Mouse (Mus musculus): ENCODE results near the gene Draxin.
"Not testable (repeated sequence)": the region's sequence is repeated elsewhere in the genome, so short reads cannot be mapped to it uniquely, and the experiment has no call there.

Draxin gene

DNA sequence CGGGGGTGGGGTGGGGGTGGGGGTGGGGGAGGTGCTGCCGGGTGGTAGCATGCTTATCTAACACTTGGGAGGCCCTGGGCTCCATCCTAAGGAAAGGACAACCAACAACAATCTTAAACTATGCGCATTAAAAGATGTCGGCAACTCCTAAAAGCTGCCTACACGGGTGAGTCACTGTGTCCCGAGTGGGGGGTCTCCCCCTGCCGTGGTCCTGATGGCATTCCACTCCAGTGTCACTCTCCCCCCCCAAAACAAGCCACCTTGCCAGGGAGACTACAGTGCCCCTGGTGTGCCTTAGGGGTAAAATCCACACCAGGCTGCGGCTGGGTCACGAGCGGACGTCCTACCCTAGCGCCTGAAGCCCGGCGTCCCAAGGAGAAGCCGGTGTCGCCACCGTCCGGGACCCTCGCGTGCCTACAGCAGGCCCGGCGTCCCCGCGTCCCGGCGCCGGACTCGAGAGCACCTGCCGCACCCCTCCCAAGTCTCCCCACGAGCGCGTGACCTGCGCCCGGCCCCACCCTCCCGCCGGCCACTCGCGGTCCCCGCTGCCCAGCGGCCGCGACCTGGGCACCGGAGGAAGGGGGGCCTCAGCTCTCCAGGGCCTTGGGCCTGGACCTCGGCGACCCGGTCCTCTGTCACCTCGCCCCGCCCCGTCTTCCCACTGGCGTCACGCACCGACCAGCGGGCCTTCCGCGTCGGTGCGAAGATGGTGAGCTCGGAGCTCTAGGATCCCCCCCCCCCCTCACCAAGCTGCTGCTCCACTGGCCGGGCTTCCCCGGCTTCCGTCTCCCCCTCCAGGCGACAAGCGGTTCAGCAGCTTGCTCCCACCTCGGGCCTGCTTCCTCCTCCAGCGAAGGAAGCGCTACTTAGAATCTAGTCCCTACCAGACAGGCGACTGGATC is 21.0 kb upstream of the Draxin start, which contains the start of gene Fbxo6:
Gene Fbxo6 (minus strand): TSS at position 874 of the 902 bp plus-strand sequence.
- DNase-seq: peak; percentile 89

DNA sequence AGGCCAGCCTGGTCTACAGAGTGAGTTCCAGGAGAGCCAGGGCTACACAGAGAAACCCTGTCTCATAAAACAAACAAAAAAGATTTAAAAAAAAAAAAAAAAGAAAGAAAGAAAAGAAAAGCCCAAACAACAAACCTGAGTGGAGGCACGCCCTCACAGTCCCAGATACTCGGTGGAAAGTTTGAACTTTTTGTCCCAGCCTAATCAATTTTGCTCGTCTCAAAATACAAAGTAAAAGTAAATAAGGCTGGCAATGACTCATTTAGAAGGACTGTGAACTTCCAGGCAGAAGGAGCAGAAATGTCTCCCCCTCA is 20.4 kb upstream of the Draxin start:
- no peak for DNase-seq

DNA sequence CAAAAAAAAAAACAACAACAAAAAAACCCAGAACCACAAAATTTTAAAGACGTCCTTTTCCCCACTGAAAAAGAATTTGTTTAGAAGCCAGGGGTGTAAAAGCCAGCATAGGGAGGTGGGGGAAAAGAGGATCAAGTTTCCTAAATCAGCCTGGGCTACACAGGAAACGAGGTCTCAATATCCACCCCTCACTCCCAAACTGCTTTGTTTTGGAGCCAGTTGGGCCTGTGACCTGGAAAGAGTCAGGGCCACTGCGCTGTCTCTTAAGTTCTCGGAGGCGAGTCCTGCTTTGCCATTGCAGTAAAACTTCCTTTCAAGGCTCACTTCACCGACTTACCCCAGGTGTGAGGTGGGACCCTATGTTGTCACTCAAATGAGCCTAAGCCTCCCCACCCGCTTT is 19.7 kb upstream of the Draxin start:
- DNase-seq: peak; percentile 36

DNA sequence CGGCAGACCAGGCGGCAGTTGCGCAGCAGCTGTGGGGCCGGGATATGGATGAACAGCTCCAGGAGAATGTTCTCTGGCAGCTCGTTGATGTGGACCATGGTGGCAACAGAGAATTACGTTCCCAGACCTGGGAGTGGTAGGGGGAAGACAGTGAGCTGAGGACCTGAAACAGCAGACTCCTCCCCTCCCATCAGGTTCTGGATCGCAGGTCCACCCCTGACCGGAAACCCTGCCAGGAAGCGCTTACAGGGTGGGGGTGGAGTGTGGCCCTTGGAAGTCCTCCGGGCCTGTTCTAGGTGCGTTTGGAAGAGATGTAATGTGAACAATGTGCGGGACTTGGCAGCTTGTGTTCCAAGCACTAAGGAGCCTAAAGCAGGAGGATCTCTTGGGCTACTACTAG is 19.0 kb upstream of the Draxin start:
- DNase-seq: no peak

DNA sequence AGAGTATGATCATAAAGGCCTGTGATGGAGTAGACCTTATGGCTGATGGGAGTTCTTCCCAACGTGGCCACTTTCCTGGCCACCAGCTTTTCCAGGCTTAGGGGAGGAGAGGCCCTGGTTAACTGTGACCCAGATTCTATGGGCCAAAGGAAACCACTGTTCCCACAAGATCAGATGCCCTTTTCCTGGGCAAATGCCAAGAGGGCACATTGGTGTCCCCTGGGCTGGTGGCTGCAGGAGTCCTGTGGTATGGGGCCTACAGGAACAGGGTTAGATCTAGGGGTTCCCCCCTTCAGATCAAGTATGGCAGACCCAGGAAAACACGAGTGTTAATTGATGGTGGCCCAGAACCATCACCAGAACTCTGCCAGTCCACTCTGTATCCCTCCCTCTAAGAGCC is 17.2 kb upstream of the Draxin start:
- DNase-seq: peak; percentile 26

DNA sequence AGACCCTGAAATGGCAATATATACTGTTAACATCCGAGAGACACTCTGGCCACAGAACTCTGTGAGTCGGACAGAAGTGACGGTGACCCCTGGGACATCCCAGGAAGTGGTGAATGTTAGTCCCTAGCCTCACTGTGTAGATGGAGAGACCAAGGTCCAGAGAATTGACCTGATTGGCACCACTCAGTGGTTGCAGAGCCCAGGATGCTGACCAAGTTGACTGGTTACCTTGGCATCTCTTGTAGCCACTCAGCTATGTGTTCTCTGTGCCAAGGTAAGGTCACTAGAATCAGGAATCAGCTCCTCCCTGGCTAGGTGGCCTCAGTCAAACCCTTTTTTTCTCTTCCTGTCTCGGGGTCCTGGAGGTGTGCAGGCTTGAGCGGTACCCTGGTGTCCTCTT is 13.2 kb upstream of the Draxin start:
- peak; percentile 7 for DNase-seq

DNA sequence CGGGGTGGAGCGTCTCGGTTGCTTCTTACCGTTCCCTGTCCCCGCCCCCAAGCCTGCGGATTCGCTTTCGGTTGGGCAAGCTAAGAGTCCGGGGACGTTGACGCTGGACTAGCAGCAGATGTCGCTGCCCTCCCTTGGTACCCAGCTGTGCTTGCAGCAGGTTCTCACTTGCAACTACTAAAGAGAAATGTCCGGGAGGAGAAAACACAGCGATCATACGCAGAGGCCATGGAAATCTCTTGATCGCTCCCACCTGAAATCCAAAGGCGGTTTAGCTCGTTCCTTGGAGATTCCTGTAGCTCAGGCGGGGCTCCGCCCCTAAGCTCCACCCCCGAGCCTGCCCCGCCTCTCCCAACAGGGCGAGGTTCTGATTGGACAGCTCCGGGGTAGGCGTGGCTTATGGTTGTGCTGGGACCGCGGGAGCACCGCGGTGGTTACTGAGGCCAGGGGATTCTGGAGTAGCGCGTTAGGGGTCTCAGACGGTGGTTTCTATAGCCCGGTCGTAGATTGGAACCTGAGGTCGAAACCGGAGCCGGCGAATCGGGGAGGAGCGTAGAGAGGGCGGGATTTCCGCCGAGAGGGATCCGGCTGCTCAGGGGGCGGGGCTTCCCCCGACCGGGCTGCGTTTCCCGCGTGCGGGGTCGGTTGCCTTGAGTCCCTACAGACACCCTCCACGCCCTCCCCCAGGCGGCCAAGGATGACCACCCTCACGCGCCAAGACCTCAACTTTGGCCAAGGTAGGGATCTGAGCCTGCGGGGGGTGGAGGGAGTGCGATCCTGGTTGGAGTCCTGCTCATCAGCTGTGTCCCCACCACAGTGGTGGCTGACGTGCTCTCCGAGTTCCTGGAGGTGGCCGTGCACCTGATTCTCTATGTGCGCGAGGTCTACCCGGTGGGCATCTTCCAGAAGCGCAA is 9.9 kb upstream of the Draxin start:
- DNase-seq: peak; percentile 94

DNA sequence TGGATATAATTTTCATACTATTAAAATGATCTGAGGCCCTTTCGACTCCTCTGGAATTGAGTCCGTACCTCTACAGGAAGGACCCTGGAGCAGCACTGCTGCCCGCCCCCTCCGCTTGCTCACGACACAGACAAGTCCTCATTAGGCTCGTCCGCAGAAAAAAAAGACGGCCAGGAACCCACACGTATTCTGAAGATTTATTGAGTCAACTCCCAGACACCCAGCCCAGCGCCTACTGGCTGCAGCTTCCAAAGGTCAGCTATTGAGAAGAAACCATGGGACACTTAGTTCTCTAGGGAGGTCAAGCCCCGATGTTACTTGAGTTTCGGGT is 9.2 kb upstream of the Draxin start:
- no peak for DNase-seq

DNA sequence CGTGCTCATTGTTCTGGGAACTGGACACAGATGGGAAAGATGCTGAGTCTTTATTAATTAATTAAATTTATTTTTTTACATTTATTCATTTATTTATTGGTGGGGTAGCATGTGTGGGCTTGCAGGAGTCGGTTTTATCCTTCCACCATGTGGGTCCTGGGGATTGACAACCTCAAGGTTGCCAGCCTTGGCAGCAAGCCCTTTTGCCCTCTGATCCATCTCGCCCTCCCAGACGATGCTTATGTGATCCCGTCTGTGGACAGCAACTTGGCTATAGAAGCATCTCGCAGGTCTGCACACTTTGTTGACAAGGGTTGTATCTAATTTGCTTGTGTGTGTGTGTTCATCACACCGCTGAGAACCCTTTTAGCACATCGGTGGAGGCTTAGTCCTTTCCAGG is 7.0 kb upstream of the Draxin start:
- no peak for DNase-seq

DNA sequence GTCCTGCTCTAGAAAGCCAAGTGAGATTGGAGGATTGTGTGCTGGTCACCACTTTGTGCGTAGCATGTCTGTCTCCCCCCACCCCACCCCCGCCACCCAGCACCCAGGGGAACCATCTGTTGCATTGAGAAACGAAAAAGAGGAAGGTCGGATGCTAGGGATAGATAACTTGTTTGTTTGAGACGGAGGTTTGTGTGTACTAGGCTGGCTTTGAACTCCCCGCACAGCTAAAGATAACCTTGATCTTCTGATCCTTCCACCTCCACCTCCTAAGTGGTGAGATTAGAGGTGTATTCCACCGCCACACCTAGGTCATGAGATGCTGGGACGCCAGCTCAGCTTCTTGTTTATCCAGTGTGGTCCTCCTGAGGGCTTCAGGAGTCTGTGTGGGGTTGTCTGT is 4.5 kb upstream of the Draxin start:
- DNase-seq: no peak

DNA sequence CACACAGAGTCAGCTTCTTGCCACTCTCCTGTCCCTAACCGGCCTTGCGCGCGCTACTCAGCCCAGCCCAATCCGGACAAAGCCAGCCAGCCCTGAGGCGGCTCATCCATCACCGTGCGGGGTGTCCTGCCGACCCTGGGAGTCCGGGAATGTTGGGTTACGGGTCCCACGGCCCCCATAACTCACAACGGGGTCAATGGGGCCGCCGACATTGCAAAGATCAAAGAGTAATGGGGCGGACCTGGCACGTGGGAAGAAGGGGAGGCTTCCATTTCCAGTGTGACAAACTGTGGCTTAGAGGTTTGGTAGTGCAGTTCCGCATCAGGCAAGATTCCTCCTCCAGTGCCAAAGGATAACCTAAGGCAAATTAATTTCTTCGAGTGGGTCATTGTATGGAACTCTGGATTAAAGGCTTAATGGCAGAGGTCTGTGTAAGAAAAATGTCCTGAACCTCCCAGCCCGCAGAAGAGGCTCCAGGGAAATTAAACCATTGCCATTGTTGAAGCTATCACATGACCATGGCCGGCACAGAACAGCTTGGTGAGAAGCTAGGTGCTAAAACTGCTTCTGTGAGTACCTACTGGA is 1.1 kb upstream of the Draxin start:
- DNase-seq: no peak

DNA sequence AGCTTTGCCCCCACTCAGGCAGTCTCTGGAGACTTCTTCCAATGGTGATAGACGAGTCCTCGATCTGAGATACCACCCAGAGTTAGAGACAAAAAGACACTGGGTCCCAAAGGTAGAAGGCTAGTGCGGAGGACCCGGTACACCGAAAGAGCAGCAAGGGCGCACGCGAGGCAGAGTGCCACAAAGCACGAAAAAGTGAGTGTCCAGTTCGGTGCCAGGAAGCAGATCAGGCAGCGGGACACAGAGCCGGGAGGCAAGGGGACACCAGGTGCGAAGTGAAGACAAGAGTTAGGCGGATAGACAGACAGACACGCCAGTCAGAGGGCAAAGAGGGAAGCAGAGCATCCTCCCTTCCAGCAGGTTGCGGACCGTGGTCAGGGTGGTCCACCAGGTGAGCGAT is 365 bp downstream of the Draxin start, which contains the start of gene Mad2l2:
Gene Mad2l2 (plus strand): TSS at position 252 of the 400 bp plus-strand sequence.
- no peak for DNase-seq

DNA sequence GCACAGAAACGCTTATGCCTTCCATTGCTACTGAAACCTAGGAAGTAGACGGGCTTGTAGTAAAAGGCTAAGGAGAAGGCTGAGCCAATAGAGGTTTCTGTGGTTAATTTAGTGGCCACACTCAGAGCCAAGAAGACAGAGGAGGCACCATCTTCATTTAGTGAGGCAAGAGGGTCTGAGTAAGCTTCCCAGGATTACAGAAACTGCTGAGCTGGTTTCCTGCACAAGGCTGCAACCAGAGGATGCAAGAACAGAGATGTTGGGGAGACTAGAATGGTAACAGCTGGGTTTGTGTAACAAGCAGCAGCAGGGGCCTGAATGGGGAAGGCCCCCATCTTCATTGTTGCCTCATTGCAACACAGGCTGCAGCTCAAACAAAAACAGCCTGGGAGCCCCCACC is 1.8 kb downstream of the Draxin start:
- no peak for DNase-seq

DNA sequence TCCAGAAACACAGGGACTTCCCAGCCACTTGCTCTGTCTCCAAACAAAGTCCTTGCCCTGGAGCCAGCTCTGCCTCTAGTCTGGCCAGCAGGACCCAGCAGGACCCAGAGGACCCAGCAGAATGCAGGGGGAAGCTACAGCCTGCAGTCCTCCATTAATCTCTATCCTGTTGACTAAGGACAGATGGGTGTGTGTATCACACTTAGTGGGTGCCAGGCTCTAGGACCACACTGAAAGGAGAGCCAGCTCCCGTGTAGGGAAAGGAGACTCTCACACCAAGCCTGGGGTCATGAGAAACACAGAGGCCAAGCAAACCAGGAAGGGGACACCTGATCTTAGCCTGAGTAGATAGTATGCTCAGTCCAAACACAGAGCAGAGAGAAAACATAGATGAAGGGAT is 2.3 kb downstream of the Draxin start:
- DNase-seq: no peak

DNA sequence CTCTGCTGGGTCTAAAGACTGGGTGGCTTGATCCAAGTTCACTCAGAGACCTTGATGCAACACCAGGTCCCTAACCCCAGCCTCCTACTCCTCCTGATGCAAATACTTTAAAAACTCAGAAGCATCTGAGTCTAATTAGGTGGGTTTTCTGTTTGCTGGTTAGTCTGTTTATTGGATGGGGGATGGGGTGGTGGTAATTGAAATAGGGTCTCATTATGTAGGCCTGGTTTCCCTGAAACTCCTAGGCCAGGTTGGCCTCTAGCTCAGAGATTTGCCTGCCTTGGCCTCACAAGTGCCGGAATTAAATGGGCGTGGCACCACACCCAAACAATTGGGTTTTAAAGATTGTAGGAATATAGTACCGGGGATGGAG is 7.8 kb downstream of the Draxin start:
- no peak for DNase-seq

DNA sequence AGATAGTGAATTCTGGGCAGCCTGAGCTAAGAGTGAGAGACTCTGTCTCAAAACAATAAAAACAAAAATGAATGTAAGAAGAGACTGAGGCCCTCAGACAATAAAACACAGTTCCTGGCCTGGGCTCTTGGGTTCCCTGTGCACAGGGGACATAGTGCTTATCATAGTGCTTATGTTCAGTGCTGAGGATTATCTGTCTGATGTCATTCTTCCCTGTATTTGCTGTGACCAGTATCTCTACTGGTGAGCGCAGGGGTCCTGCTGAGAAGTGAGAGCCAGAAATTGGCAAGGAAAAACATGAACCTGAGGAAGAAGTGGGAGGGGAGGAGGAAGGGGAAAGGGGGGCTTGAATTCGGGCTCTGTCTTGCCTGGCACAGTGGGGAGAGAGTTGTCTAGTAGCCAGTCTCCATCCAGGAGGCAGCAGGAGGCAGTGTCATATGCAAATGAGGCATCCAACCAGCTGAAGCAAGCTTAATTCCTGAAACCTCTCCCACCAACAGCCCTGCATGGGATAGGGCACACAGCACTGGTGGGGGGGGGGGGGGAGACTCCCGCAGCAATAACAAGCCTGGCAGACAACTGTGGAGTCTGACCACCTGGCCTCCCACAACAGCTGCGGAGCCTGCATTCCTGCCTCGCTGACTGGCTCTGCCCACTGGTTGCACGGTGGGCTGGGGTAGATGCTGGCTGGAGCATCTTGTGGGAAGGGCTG is 8.4 kb downstream of the Draxin start:
- DNase-seq: no peak

DNA sequence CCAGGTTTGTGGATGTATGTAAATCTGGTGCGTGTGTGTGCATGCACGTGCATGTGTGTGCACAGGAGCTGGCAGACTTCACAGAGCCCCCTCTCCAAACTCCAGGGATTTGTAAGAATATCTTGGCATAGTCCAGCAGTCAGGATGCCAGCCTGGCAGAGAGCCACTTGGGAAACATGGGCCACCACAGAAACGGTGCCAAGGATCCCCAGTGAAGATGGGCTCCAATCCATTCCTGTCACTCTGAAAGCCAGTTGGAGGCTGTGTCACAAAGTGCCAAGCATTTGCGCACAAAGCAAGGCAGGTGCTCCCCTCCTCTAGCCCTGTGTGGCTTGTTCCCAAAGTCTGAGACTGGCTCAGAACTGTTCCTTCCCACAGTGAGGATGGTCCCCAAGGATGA is 9.1 kb downstream of the Draxin start:
- DNase-seq: no peak

DNA sequence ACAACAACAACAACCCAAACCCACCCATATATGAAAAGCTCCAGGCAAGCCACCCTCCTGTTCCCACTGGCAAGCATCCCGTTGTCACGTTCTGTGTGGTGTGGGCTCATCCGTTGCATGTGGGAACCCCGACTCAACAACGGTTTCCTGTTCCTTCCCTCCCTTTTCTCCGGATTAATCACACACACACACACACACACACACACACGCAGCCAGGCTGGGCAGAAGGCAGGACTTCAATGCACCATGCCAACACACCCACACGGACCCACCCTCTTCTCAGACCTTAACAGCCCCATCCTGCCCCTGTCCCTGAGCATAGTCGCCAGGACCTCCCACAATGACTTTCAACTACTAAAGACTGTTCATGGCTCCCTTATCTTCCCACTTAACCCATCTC is 9.9 kb downstream of the Draxin start:
- no peak for DNase-seq

DNA sequence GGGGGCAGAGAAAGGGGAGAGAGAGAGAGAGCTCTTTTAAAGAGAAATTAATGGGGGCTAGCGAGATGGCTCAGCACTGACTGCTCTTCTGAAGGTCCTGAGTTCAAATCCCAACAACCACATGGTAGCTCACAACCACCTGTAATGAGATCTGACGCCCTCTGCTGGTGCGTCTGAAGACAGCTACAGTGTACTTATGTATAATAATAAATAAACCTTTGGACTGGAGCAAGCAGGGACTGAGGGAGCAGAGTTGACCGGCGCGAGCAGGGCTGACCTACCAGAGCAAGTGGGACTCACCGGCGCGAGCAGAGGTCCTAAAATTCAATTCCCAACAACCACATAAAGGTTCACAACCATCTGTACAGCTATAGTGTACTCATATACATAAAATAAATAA is 10.9 kb downstream of the Draxin start:
- not testable (repeated sequence) for DNase-seq

DNA sequence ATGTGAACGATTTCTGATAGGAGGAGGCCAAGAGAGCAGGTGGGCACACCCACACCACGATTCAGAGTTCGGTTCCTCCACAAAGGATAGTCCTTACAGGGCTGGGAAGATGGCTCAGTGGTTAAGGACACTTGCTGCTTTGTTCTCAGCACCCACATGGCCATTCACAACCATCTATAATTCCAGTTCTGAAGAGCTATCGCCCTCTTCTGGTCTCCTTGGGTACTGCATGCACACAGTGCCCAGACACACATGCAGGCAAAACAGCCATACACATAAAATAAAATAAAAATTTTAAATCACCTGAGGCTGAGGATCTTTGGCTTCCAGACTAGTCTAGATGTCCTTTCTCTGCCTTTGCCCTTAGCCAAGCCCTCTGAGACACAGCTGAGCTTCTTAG is 13.1 kb downstream of the Draxin start:
- no peak for DNase-seq

DNA sequence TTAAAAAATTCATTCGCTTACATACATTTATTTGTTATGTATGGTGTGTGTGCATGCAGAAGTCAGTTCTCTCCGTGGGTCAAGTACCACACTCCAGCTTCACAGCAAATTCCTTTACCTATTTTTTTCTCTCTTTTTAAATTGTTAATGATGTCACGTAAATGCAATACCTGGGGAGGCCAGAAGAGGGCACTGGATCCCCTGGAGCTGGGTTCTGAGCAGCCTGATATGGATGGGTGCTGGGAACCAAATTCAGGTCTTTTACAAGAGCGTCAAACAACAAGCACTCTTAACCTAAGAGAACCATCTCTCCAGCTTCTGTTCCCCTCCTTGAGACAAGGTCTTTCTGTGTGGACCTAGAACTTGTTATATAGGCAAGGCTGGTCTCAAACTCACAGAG is 13.8 kb downstream of the Draxin start:
- DNase-seq: no peak

DNA sequence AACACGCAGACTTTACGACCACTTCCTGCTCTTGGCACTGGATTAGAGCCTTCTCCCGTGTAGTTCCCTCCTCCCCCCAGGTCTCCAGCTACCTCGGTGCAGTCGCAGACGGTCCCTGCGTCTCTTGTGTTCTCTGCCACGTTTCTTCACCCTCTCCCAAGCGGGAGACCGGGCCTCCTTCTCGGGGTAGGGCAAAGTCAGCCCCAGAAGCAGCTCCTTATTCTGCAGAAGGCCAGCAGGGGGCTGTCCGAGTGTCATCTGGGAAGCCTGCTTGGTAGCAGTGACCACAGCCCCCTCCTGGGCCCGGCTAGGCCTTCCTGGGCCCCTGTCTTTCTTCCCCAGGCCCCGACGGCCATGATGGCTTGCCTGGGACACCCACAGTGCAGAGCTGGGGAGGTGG is 15.0 kb downstream of the Draxin start:
- no peak for DNase-seq

DNA sequence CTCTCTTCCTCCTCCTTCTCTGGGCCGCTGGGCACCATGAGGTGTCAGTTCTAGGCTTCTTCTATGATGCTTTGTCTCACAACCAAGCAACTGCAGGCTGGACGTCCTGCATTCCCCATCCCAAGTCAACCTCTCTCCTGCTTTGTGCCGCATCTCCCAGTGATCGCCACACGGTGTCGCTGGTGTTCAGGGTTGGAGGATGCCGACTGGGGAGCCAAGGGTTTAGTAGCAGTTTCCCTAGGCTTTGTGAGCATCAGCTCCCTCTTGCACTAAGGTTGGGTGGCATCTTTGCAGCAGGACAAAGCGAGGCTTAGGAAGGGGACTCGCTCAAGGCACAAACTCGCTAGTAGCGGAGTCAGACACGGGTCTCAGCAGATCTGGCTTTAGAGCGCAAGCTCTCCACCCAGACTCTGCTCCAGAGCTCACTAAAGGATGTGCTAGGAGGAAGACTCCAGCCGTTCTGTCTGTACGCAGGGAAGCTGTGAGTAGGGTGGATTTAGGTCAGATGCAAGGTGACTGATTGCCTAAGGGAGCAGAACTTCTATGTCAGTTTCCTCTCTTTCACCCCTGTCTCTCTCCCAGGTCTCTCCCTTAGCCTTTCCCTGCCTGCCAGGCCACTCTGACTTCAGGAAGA is 15.6 kb downstream of the Draxin start:
- DNase-seq: peak; percentile 75
